Mouse (Mus musculus) stomach, embryonic 15.5 days (tissue): ENCODE measurements around the gene Dohh. TPM values are rescaled to one million over a fixed set of nuclear protein-coding genes. Genes with fewer than 3 reads are reported as not detected.
A peak's percentile ranks its signal among the peaks of the same experiment; 100 is the strongest.

Experiments used
- ATAC-seq: fragments of 200-750 bp; cut with Nextera tagmentation; 2 replicates; pipeline ENCODE4 v1.8.0; 2017; ENCODE audit warnings: low read depth, moderate number of reproducible peaks, moderate TSS enrichment; ENCODE audit not compliant: insufficient read depth, low FRiP score
- H3K27ac ChIP-seq: fragments of 300-500 bp; sonication (generic); 2 replicates; pipeline ENCODE4 v1.5.1; 2015; ENCODE audit warnings: mild to moderate bottlenecking, inconsistent platforms
- H3K27me3 ChIP-seq: fragments of 300-500 bp; sonication (generic); replicated peaks from 2 replicates; pipeline ENCODE4 v1.6.1; 2015; ENCODE audit warnings: inconsistent platforms
- H3K36me3 ChIP-seq: fragments of 300-500 bp; sonication (generic); 2 replicates; pipeline ENCODE4 v1.6.1; 2015; ENCODE audit warnings: inconsistent platforms
- H3K4me1 ChIP-seq: fragments of 300-500 bp; sonication (generic); 2 replicates; pipeline ENCODE4 v1.6.1; 2015; ENCODE audit warnings: inconsistent platforms
- H3K4me2 ChIP-seq: fragments of 300-500 bp; sonication (generic); 2 replicates; pipeline ENCODE4 v1.6.1; 2015; ENCODE audit warnings: mild to moderate bottlenecking, inconsistent platforms
- H3K4me3 ChIP-seq: fragments of 300-500 bp; sonication (generic); replicated peaks from 2 replicates; pipeline ENCODE4 v1.5.1; 2015; ENCODE audit warnings: inconsistent platforms
- H3K9ac ChIP-seq: fragments of 300-500 bp; sonication (generic); 2 replicates; pipeline ENCODE4 v1.6.1; 2015; ENCODE audit warnings: inconsistent platforms
- H3K9me3 ChIP-seq: fragments of 300-500 bp; sonication (generic); 2 replicates; pipeline ENCODE4 v1.6.1; 2016; ENCODE audit warnings: inconsistent platforms
- WGBS: fragments of 180-500 bp; shearing (Covaris S2); methylation state at CpG from one replicate; pipeline ENCODE4 v1.1.7; 2015; 5-methylcytosine and 5-hydroxymethylcytosine counted together
- polyA plus RNA-seq: library from polyadenylated mRNA; unstranded; fragments of >200 nt; fragmentation: Nextera tagmentation; extraction: Ambion mirVana; gene quantifications from 2 replicates; pipeline ENCODE4 v1.2.1, GENCODE M21; 2015

Dohh gene
- polyA plus RNA-seq, 1 experiment from 2014 or later = 78.9 TPM

DNA sequence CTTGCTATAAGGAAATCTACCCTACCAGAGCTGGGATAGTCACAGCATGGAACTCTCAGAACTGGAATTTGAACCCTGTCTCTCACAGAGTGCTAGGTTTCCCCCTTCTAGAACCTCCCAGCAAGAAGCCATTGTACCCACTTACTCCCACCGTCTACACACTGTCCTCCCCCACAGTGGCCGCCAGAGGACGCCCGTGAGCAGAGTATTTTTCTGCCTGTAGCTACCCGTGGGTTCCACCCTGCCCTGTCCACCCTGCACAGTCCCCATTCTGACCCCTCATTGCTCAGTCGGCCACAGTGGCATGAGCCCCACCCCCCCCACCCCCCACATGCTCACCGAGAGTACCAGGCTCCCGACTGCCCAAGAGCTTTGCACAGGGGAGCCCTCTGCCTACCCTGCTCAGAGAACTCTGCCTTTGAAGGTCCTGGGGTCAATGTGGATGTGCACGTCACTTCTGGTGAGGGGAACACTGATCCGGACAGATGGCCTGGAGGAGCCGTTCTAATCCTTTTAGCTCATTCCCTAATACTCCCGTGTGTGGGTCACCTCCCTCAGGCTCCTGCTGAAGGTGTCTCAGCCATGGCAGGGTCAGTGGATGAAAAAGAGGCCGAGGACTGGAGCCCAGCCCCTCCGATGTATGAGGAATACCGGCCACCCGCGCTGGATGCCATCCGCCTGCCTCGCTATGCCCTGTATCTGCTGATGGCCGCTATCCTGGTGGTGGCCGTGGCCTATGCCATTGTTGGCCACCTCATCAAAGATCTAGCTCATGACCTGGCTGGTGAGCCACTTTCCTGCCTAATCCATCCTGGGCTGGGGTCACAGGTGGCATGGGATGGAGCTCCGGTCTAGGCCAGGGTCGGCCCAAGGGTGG, 5.8 kb downstream of the Dohh start:
- Histone ChIP-seq H3K9me3 (no peaks in the 10 kb centered on the region), H3K9ac (no peak overlapping the region)
- no peak for ATAC-seq

DNA sequence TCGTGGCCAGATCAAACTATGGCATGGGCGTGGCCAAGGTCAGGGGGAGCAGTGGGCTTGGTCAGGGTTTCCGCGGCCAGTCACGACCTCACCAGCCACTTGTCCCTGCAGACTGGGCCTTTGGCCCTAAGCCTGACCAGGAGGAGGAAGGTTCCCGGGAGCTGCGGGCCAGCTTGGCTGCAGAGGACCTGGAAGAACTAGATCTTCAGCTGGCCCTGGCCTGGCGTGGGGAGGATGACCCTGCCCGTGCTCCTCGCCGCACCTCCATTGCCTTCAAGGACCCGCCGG, 6.4 kb downstream of the Dohh start:
- no peak for ATAC-seq
- 82% methylated on average over 13 of the region's 13 CpGs for WGBS

More for the DNA sequence above, 5.8 kb downstream of the Dohh start:
- 58% methylated on average over 23 of the region's 23 CpGs for WGBS
- Histone ChIP-seq H3K4me3 (no peak overlapping the region), H3K27ac (no peak overlapping the region), H3K36me3 (peaks cover 27% of the 10 kb centered on the region; the same call in 1 of the 2 replicates), H3K4me1 (peaks cover 32% of the 10 kb centered on the region), H3K27me3 (no peaks in the 10 kb centered on the region), H3K4me2 (no peak overlapping the region)

DNA sequence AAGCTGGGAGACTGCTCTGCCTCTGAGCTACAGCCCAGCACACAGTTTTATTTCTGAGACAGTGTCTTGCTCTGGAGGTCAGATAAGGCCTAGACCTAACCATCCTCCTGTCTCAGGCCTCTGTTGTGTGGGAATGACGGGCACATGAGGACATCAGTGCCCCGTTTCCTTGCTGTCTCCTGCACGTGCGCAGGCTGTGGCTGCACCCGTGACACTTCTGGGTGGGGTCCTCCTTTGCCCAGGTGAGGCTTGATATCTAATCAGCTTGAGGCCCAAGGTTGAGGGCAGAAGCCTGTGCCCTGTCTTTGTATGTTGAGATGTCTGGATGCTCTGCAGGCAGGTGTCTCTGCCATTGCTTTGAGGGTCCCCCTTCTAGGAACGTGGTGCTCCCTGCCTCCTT, 8.0 kb downstream of the Dohh start:
- 62% methylated on average over 6 of the region's 6 CpGs for WGBS
- no peak overlapping the region for H3K9ac ChIP-seq
- no peak for ATAC-seq

More for the DNA sequence above, 6.4 kb downstream of the Dohh start:
- Histone ChIP-seq H3K27me3 (no peaks in the 10 kb centered on the region), H3K9me3 (no peaks in the 10 kb centered on the region), H3K27ac (no peak overlapping the region), H3K4me2 (no peak overlapping the region), H3K4me3 (no peak overlapping the region), H3K4me1 (peaks cover 26% of the 10 kb centered on the region), H3K36me3 (peaks cover 27% of the 10 kb centered on the region; the same call in 1 of the 2 replicates), H3K9ac (no peak overlapping the region)

DNA sequence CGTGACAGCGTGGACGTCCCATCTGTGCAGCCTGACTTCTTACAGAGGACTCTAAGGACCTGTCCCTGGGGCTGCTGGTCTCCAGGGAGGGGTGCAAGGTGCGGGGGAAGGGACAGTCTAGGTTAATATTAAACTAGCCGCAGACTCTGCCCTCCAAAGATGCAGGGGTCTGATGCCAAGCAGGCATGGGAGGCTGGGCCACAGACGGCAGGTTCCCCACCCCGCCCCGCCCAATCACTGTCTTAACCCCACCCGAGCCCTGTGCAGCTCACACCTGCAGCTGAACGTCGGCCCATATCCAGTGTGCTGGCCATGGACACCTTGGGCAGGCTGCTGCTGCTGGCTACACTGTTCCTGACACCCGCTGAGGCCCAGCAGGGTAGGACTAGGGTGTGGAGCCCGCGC, 8.6 kb downstream of the Dohh start, which contains the start of gene Smim24:
Gene Smim24, plus strand, starts transcription at position 271 of the 405 bp plus-strand sequence.
- H3K4me1 ChIP-seq = peaks cover 23% of the 10 kb centered on the region
- peak within 1 kb of the TSS; percentile 29; the same call in 1 of the 2 replicates for H3K9ac ChIP-seq
- peak within 1 kb of the TSS; percentile 36 for H3K4me3 ChIP-seq
- H3K4me2 ChIP-seq = peak within 1 kb of the TSS; percentile 61
- no peaks in the 10 kb centered on the region for H3K9me3 ChIP-seq
- no peaks in the 10 kb centered on the region for H3K27me3 ChIP-seq
- 0 out of 2 replicates have a peak, but pooled peaks cover 7% of the 10 kb centered on the region for H3K36me3 ChIP-seq
- peak; percentile 48 for ATAC-seq
- 46% methylated on average over 14 of the region's 14 CpGs for WGBS
- H3K27ac ChIP-seq = peak within 1 kb of the TSS; percentile 76

More for the DNA sequence above, 8.0 kb downstream of the Dohh start:
- Histone ChIP-seq H3K27me3 (no peaks in the 10 kb centered on the region), H3K36me3 (0 out of 2 replicates have a peak, but pooled peaks cover 12% of the 10 kb centered on the region), H3K9me3 (no peaks in the 10 kb centered on the region), H3K27ac (peak overlapping the region; percentile 54; the same call in 1 of the 2 replicates), H3K4me1 (peaks cover 23% of the 10 kb centered on the region), H3K4me2 (peak overlapping the region; percentile 61), H3K4me3 (no peak overlapping the region)

DNA sequence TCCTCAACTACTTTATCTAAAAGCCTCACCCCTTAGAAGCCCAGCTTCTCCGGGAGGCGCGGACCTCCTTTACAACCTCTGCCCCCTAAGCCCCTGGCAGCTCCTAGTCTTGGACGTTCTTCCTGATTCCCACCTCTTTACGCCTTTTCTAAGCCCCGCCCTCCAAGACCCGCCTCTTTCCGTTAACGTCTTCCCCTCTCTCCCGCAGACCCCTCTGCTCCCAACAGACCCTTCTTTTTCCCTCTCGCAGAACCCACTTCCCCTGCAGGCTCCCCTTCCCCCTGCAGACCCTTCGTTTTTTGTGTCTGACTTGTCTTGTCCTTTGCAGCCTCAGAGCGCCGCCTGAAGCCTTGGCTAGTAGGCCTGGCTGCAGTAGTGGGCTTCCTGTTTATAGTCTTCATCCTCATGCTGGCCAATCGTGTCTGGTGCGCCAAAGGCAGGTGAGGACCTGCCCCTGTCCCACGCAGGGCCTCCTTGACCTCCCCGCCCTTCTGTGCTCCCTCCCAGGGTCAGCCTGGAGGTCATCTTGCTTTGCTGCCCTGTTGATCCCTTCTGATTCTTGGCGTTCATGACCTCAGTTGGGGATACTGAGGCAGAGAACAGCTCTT, 9.3 kb downstream of the Dohh start:
- Histone ChIP-seq H3K4me3 (peak overlapping the region; percentile 36), H3K9ac (peak overlapping the region; percentile 29; the same call in 1 of the 2 replicates), H3K27ac (peak overlapping the region; percentile 76; the same call in 1 of the 2 replicates), H3K4me1 (peaks cover 23% of the 10 kb centered on the region), H3K4me2 (peak overlapping the region; percentile 61), H3K36me3 (peaks cover under 1% of the 10 kb centered on the region; the same call in 1 of the 2 replicates), H3K9me3 (no peaks in the 10 kb centered on the region), H3K27me3 (no peaks in the 10 kb centered on the region)
- 3% methylated on average over 19 of the region's 19 CpGs for WGBS
- ATAC-seq = no peak

DNA sequence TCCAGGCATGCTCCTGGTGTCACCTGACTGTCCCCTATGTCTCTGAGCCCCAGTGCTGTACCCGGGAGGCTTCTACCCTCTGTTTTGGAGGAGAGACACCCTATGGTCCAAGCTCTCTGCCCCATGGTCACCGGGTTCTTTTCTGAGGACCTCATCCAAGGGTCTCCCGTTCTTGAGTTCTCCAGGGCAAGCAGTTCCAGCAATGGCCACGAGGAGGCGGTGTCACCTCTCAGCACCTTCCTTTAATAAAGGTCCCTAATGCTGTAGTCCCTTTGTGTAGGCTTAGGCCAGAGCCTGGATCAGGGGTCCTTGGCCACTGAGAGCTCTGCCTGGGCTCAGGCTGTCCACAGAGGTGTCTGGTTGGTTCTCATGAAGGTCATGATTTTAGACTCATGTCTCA, 10.9 kb downstream of the Dohh start:
- H3K4me1 ChIP-seq = peaks cover 17% of the 10 kb centered on the region
- H3K4me3 ChIP-seq = no peak overlapping the region
- H3K27ac ChIP-seq = no peak overlapping the region
- 12% methylated on average over 5 of the region's 5 CpGs for WGBS
- H3K9me3 ChIP-seq = no peaks in the 10 kb centered on the region
- no peaks in the 10 kb centered on the region for H3K27me3 ChIP-seq
- no peak for ATAC-seq
- H3K9ac ChIP-seq = no peak overlapping the region
- H3K36me3 ChIP-seq = peaks cover 4% of the 10 kb centered on the region; the same call in 1 of the 2 replicates
- no peak overlapping the region for H3K4me2 ChIP-seq

DNA sequence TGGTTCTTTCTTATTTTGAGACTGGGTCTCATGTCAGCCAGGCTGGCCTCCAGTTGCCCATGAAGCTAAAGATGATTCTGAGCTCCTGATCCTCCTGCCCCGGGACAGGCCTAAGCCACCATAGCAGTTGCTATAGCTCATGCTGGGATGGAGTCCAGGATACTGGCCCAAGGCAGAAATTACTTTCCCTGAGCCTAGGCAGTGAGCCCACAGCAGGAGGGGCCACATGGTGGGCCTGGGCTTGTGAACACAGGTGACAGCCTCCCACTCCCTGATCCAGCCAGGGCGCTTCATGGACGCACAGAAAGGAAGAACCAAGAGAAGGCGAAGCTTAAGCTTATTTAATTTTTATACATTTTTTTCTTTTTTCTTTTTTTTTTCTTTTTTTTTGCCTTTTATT, 11.6 kb downstream of the Dohh start:
- no peak overlapping the region for H3K4me3 ChIP-seq
- no peak for ATAC-seq
- peaks cover 10% of the 10 kb centered on the region; the same call in 1 of the 2 replicates for H3K36me3 ChIP-seq
- H3K27ac ChIP-seq = 0 out of 2 replicates have a peak overlapping the region, but pooled peaks have one; percentile 4
- peaks cover 16% of the 10 kb centered on the region for H3K4me1 ChIP-seq
- no peak overlapping the region for H3K4me2 ChIP-seq
- no peaks in the 10 kb centered on the region for H3K9me3 ChIP-seq
- H3K27me3 ChIP-seq = no peaks in the 10 kb centered on the region
- H3K9ac ChIP-seq = no peak overlapping the region
- WGBS = 89% methylated on average over 4 of the region's 4 CpGs

DNA sequence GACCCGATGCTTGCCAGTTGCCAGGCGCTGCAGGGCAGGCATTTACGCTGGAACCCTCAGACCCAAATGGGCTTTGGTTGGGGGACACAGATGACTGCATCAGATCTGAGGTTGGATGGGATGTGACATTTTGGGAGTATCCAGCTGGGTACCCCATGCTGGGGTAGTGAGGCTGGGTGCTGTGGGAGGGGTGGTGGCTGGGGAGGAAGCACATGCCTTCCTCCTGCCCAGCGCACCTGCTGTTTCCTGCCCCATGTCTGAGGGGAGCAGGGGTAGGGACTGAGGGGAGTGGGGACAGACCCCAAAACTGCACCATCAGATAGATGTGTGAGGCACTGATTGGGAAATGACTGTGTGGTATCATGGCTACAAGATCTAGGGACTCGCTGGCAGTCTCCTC, 12.5 kb downstream of the Dohh start:
- Histone ChIP-seq H3K4me3 (no peak overlapping the region), H3K27ac (no peak overlapping the region), H3K4me2 (no peak overlapping the region), H3K4me1 (peaks cover 23% of the 10 kb centered on the region), H3K9ac (no peak overlapping the region), H3K36me3 (peaks cover 10% of the 10 kb centered on the region; the same call in 1 of the 2 replicates), H3K9me3 (no peaks in the 10 kb centered on the region), H3K27me3 (no peaks in the 10 kb centered on the region)
- ATAC-seq = no peak
- WGBS = 84% methylated on average over 5 of the region's 5 CpGs

DNA sequence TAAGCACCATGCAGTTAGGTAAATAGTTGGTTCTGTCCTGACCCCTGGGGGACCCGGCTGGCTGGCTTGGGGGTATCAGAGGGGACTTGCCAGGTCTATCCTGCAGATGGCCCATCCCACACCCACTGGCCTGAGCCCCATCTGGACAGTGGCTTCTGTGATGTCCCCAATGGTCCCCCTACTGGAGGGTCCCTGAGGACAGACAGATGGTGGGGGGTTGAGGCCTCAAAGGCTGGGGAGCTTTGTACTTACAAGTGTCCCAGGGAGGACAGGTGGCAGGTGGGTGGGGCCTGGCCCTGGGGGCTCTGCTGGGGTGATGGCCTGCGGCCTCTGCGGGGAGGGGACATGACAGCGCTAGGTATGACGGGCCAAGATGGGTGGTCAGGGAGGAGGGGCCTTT, 15.1 kb downstream of the Dohh start:
- H3K4me2 ChIP-seq = no peak overlapping the region
- 77% methylated on average over 5 of the region's 5 CpGs for WGBS
- peaks cover 29% of the 10 kb centered on the region for H3K4me1 ChIP-seq
- peaks cover 14% of the 10 kb centered on the region; the same call in 1 of the 2 replicates for H3K36me3 ChIP-seq
- no peaks in the 10 kb centered on the region for H3K27me3 ChIP-seq
- no peak overlapping the region for H3K9ac ChIP-seq
- no peaks in the 10 kb centered on the region for H3K9me3 ChIP-seq
- no peak overlapping the region for H3K4me3 ChIP-seq
- no peak for ATAC-seq
- H3K27ac ChIP-seq = no peak overlapping the region

DNA sequence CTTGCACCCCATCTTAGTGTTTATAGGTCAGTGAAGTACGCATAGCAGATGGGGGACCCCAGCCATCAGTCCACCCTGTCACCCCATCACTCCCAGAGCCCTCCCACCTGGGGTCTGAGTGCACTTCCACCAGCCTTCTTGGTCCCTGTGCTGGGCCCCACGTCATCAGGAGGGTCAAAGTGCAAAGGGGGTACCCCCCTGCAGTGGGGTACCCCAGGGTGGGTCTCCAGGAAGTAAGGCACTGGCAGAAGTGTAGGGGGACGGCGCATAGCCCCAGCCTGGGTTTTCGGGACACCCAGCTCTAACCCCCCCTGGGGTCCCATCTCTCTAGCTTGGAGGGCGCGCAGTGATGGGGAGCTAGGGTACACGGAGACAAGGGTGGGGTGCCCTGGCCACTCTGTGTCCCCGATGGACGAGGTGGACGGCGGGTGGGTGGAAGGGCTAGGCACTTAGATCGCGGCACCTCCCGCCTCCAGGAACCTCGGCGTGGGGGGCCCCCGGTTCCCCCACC, 15.6 kb downstream of the Dohh start:
- Histone ChIP-seq H3K27me3 (no peaks in the 10 kb centered on the region), H3K9ac (no peak overlapping the region), H3K27ac (no peak overlapping the region), H3K4me3 (no peak overlapping the region), H3K9me3 (no peaks in the 10 kb centered on the region), H3K4me1 (peaks cover 29% of the 10 kb centered on the region), H3K36me3 (peaks cover 19% of the 10 kb centered on the region; the same call in 1 of the 2 replicates), H3K4me2 (no peak overlapping the region)
- WGBS = 83% methylated on average over 18 of the region's 18 CpGs
- no peak for ATAC-seq

DNA sequence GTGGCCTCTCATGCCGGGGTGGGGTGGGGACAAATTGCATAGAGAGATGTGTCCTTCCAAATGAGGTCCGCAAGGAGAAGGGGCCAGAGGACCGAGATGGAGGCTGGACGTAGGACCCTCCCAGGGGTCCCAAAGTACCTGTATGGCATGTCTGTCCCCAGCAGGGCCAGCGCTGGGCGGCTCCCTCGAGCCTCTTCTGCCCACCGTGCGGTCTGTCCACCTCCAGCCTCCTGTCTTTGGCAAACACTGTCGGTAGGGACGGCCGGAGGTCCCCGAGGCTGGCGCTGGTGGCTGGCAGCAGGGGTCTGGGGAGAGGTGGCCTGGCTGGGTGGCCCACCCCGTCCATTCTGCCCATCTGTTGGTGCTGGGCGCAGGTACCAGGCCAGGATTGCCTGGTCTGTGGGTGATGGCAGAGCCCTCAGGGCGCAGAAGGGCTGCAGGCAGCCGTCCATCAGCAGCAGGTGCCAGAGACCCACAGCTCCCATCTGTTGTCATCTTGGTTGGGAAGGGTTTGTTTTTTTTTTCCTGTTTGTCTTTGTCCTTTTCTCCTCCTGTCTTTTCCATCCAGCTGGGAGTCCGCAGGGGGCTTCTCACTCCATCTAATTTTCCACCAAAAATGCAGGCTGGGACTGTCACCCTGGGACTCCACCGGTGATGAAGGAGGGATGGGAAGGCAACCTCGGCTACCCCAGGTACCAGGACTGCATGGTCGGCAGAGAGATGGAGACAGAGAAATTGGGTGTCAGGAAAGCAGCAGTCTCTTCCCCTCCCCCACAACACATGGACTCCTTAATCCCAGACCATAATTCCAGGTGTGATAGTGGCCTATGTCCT, 16.4 kb downstream of the Dohh start:
- Histone ChIP-seq H3K9ac (no peak overlapping the region), H3K9me3 (no peaks in the 10 kb centered on the region), H3K27me3 (no peaks in the 10 kb centered on the region), H3K36me3 (peaks cover 19% of the 10 kb centered on the region; the same call in 1 of the 2 replicates), H3K4me3 (no peak overlapping the region), H3K4me2 (no peak overlapping the region), H3K27ac (peak overlapping the region; percentile 89; the same call in 1 of the 2 replicates), H3K4me1 (peaks cover 29% of the 10 kb centered on the region)
- WGBS = 65% methylated on average over 22 of the region's 22 CpGs
- ATAC-seq = no peak
